Mouse (Mus musculus) ES-E14 (cell line): Measurements from ENCODE around the gene Heca.
A peak's percentile ranks its signal among the peaks of the same experiment; 100 is the strongest.

ENCODE experiments used
- CHD2 ChIP-seq: IDR thresholded peaks from 2 replicates; pipeline ENCODE4 v1.6.1; 2014; ENCODE audit warnings: mild to moderate bottlenecking, low read depth, low read length, inconsistent platforms
- MAFK ChIP-seq: IDR thresholded peaks from 2 replicates; pipeline ENCODE4 v1.6.1; 2014; ENCODE audit warnings: mild to moderate bottlenecking, low read depth, low read length, inconsistent platforms; ENCODE audit not compliant: insufficient read depth
- ZC3H11A ChIP-seq: IDR thresholded peaks from 2 replicates; pipeline ENCODE4 v1.6.1; 2012; ENCODE audit warnings: low read depth, mild to moderate bottlenecking, inconsistent platforms, low read length, borderline replicate concordance
- ZNF384 ChIP-seq: IDR thresholded peaks from 2 replicates; pipeline ENCODE4 v1.6.1; 2012; ENCODE audit warnings: low read depth, low read length, inconsistent platforms

DNA sequence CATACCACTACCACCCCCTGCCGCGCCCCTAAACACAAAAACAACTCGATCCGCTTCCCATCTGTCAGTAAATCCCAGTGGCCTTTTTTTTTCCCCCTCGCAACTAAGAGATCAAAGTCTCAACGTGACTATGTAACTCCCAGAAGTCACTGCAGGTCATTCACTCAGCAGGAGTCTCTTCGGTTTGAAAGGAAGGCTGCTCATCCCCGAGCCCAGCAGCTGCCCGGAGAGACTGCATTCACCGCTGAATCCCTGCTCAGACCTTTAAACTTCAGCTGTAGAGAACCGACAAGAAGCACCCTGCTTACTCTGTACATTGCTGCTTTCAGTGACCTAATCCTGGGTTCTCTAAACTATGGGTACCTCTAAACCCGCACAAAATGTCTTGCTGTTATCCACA, 120.5 kb downstream of the Heca start:
- TF ChIP-seq ZNF384: peak; percentile 86
- TF ChIP-seq ZC3H11A: no peak
- TF ChIP-seq CHD2: no peak
- no peak for TF ChIP-seq MAFK
